Mouse (Mus musculus): ENCODE measurements around the gene Tbc1d10a. TPM values are rescaled to one million over a fixed set of nuclear protein-coding genes. Genes with fewer than 3 reads are reported as not detected.

The Tbc1d10a gene
- polyA plus RNA-seq, 1 experiment from 2014 or later = 20.5 TPM

DNA sequence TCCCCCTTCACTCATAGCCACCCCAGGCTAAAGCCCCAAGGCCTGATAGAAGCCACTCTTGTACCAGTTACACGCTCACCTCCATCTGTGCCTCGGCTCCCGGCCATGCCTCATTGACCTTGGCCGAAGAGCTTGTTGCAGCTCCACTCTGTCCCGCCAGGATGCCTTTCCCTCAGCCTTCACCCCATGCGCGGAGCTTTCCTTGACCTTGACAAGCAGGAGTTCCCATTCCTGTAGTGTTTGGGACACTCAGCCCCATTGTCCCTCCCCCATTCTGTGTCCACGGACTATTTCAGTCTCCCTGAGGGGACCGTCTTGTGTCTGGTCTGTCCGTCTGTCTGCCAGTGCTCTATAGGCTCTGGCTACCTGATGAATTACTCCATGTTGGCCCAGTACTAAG lies 26.5 kb downstream of the Tbc1d10a start:
- no peaks in the 10 kb centered on the region for H3K4me1 ChIP-seq (ENCODE audit: control insufficient read depth, insufficient read depth, low read length)
- no peak overlapping the region for H3K27ac ChIP-seq (replicated peaks; ENCODE audit: low read depth, low read length)
- no peaks in the 10 kb centered on the region; the same call in 1 of the 2 replicates for H3K36me3 ChIP-seq (ENCODE audit: control insufficient read depth, insufficient read depth, low read length)
- ATAC-seq (ENCODE audit: insufficient number of reproducible peaks, low FRiP score, low TSS enrichment, low read depth) (no peak), DNase-seq (ENCODE audit: low spot score) (no peak)
- no peaks in the 10 kb centered on the region for H3K9me3 ChIP-seq (ENCODE audit: control insufficient read depth, low read length)
- no peak overlapping the region for H3K9ac ChIP-seq (ENCODE audit: low read length)
- H3K4me3 ChIP-seq (ENCODE audit: low read depth, low read length) = no peak overlapping the region
- H3K27me3 ChIP-seq (ENCODE audit: control insufficient read depth, insufficient read depth, low read length) = no peaks in the 10 kb centered on the region
- WGBS = 92% methylated on average over 10 of the region's 10 CpGs
- H3K4me2 ChIP-seq (ENCODE audit: low read depth, severe bottlenecking) = no peak overlapping the region

DNA sequence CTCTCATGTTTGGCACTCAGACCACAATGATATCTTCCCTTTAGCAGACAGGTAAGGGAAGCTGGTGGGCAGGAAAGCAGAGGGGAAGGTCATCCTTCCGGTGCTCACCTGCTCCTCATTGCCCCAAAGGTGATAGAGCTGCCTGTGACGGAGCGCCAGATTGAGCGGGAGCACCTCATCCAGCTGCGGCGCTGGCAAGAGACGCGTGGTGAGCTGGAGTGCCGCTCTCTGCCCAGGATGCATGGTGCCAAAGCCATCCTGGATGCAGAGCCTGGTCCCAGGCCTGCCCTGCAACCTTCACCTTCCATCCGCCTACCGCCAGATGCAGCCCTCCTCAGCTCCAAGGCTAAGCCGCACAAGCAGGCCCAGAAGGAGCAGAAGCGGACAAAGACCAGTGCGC lies 28.0 kb downstream of the Tbc1d10a start:
- H3K4me3 ChIP-seq (ENCODE audit: low read depth, low read length) = no peak overlapping the region
- no peak overlapping the region for H3K27ac ChIP-seq (replicated peaks; ENCODE audit: low read depth, low read length)
- no peaks in the 10 kb centered on the region for H3K9me3 ChIP-seq (ENCODE audit: control insufficient read depth, low read length)
- H3K4me2 ChIP-seq (ENCODE audit: low read depth, severe bottlenecking) = no peak overlapping the region
- H3K27me3 ChIP-seq (ENCODE audit: control insufficient read depth, insufficient read depth, low read length) = peaks cover 9% of the 10 kb centered on the region
- no peaks in the 10 kb centered on the region for H3K4me1 ChIP-seq (ENCODE audit: control insufficient read depth, insufficient read depth, low read length)
- ATAC-seq (ENCODE audit: insufficient number of reproducible peaks, low FRiP score, low TSS enrichment, low read depth) (no peak), DNase-seq (ENCODE audit: low spot score) (no peak)
- no peak overlapping the region for H3K9ac ChIP-seq (ENCODE audit: low read length)
- no peaks in the 10 kb centered on the region; the same call in 1 of the 2 replicates for H3K36me3 ChIP-seq (ENCODE audit: control insufficient read depth, insufficient read depth, low read length)
- WGBS = 95% methylated on average over 14 of the region's 14 CpGs

GRCm38 (mm10) chr11:4215061-4215460 lies 28.5 kb downstream of the Tbc1d10a start:
- Histone ChIP-seq H3K27me3 (ENCODE audit: control insufficient read depth, insufficient read depth, low read length) (peaks cover 9% of the 10 kb centered on the region), H3K27ac (replicated peaks; ENCODE audit: low read depth, low read length) (no peak overlapping the region), H3K36me3 (ENCODE audit: control insufficient read depth, insufficient read depth, low read length) (no peaks in the 10 kb centered on the region; the same call in 1 of the 2 replicates), H3K4me2 (ENCODE audit: low read depth, severe bottlenecking) (no peak overlapping the region), H3K4me1 (ENCODE audit: control insufficient read depth, insufficient read depth, low read length) (no peaks in the 10 kb centered on the region), H3K4me3 (ENCODE audit: low read depth, low read length) (no peak overlapping the region), H3K9ac (ENCODE audit: low read length) (no peak overlapping the region), H3K9me3 (ENCODE audit: control insufficient read depth, low read length) (no peaks in the 10 kb centered on the region)
- 79% methylated on average over 10 of the region's 10 CpGs for WGBS
- no peak for ATAC-seq (ENCODE audit: insufficient number of reproducible peaks, low FRiP score, low TSS enrichment, low read depth)
- DNase-seq (ENCODE audit: low spot score) = no peak

DNA sequence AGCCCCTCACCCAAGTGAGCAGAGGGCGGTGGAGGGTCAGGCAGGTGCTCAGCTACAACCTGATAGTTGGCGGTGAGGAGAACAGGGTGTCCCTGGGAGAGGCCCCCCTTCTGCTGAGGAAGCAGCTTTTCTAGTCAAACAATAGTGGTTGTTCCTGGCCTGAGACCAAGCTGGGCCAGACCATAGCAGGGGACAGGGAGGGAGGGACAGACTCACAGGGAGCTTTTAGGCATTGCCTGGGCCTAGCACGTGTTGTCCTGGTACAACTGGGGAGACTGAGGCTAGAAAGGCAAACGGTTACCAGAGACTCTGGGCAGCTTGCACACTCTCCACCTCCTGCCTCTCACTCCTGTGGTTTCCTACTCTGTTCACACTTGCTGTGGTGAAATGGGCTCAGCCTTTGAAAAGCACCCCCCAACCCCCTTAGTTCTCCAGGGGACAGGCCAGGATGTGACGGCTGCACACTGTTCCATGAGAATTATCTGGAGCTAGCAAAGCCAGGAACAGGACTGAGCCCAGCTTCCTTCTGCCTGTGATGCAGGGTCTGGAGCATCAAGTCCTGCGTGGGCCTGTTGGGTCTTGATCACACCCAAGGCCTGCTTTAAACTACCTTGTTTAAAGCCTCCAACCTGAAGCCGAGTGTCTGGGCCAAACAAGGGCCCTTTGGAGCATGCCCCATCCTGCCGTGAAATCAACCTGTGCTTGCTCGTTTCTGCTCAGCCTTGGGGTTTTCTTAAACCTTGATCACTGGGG lies 29.8 kb downstream of the Tbc1d10a start:
- Histone ChIP-seq H3K4me1 (ENCODE audit: control insufficient read depth, insufficient read depth, low read length) (no peaks in the 10 kb centered on the region), H3K27ac (replicated peaks; ENCODE audit: low read depth, low read length) (no peak overlapping the region), H3K9me3 (ENCODE audit: control insufficient read depth, low read length) (no peaks in the 10 kb centered on the region), H3K4me3 (ENCODE audit: low read depth, low read length) (no peak overlapping the region), H3K4me2 (ENCODE audit: low read depth, severe bottlenecking) (no peak overlapping the region), H3K9ac (ENCODE audit: low read length) (no peak overlapping the region), H3K36me3 (ENCODE audit: control insufficient read depth, insufficient read depth, low read length) (no peaks in the 10 kb centered on the region; the same call in 1 of the 2 replicates), H3K27me3 (ENCODE audit: control insufficient read depth, insufficient read depth, low read length) (peaks cover 9% of the 10 kb centered on the region)
- 79% methylated on average over 9 of the region's 9 CpGs for WGBS
- ATAC-seq (ENCODE audit: insufficient number of reproducible peaks, low FRiP score, low TSS enrichment, low read depth) = no peak
- DNase-seq (ENCODE audit: low spot score) = no peak

DNA sequence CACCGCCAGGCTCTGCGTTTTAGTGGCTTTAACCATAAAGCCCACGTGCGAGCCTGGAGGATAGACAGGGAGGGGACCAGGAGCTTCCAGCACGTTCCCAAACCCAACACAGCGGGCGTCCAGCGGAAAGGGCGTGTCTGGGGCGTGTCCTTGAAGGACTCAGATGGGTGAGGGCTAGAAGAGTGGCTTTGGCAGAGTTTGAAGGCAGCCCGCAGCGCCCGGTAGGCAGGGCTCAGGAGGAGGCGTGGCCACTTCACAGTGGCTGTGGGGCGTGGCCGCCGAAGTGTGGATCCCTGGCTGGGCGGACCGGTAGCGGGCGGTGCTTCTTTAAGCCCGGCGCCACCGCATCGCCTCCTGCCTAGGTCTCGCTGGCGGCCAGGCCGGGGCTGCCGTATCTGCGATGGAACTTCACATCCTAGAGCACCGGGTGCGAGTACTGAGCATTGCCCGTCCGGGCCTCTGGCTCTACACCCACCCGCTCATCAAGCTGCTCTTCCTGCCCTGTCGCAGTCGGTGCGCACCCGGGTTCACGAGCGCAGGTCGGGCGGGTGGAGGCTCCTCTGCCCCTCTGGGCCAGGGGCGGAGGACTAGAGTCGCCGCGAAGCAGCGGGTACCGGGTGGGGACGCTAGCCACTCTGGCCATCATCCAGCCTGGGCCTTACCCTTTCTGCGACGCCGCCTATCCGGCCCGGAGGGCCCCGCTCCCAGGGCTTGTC lies 31.5 kb downstream of the Tbc1d10a start, which contains the start of gene Castor1:
Castor1 (plus strand) TSS at position 312 of the 716 bp plus-strand sequence.
- H3K9me3 ChIP-seq (ENCODE audit: control insufficient read depth, low read length) = no peaks in the 10 kb centered on the region
- peak; percentile 80 for ATAC-seq (ENCODE audit: insufficient number of reproducible peaks, low FRiP score, low TSS enrichment, low read depth)
- WGBS = 2% methylated on average over 56 of the region's 56 CpGs

GRCm38 (mm10) chr11:4218637-4219036 lies 32.0 kb downstream of the Tbc1d10a start:
- ATAC-seq (ENCODE audit: insufficient number of reproducible peaks, low FRiP score, low TSS enrichment, low read depth) (no peak), DNase-seq (ENCODE audit: low spot score) (no peak)
- H3K27ac ChIP-seq (replicated peaks; ENCODE audit: low read depth, low read length) = no peak overlapping the region
- no peaks in the 10 kb centered on the region; the same call in 1 of the 2 replicates for H3K36me3 ChIP-seq (ENCODE audit: control insufficient read depth, insufficient read depth, low read length)
- 8% methylated on average over 6 of the region's 6 CpGs for WGBS
- peak overlapping the region; percentile 13; the same call in 1 of the 2 replicates for H3K9ac ChIP-seq (ENCODE audit: low read length)
- peak overlapping the region; percentile 43 for H3K4me3 ChIP-seq (ENCODE audit: low read depth, low read length)
- H3K4me1 ChIP-seq (ENCODE audit: control insufficient read depth, insufficient read depth, low read length) = no peaks in the 10 kb centered on the region
- H3K9me3 ChIP-seq (ENCODE audit: control insufficient read depth, low read length) = no peaks in the 10 kb centered on the region
- peak overlapping the region; percentile 84 for H3K4me2 ChIP-seq (ENCODE audit: low read depth, severe bottlenecking)
- peaks cover 9% of the 10 kb centered on the region for H3K27me3 ChIP-seq (ENCODE audit: control insufficient read depth, insufficient read depth, low read length)

More for the DNA sequence above, 31.5 kb downstream of the Tbc1d10a start, which contains the start of gene Castor1:
- Histone ChIP-seq H3K4me2 (ENCODE audit: low read depth, severe bottlenecking) (peak within 1 kb of the TSS; percentile 84), H3K27ac (replicated peaks; ENCODE audit: low read depth, low read length) (no peak within 1 kb of the TSS), H3K27me3 (ENCODE audit: control insufficient read depth, insufficient read depth, low read length) (peaks cover 9% of the 10 kb centered on the region), H3K4me3 (ENCODE audit: low read depth, low read length) (peak within 1 kb of the TSS; percentile 43), H3K4me1 (ENCODE audit: control insufficient read depth, insufficient read depth, low read length) (no peaks in the 10 kb centered on the region), H3K36me3 (ENCODE audit: control insufficient read depth, insufficient read depth, low read length) (no peaks in the 10 kb centered on the region; the same call in 1 of the 2 replicates), H3K9ac (ENCODE audit: low read length) (peak within 1 kb of the TSS; percentile 13; the same call in 1 of the 2 replicates)
- peak; percentile 82 for DNase-seq (ENCODE audit: low spot score)

DNA sequence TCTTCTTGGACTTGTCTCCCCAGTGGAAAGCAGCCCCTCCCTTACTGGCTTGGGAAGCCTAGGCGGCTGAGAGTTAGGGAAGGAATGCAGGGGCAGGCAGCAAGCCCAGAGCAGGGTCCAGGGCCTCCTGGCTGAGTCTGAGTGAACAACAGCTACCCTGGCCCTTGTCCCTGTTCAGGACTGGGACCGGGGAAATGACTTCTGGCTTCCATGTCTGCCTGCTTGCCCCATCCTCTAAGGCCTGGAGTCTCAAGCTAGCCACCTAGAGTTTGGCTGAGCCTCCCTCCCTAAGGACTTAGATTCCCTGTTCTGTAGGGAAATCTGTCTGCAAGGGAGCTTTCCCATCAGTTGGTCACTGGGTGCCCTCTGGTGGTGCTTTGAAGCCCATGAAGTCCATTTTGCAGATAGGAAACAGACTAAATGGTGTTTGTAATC lies 32.7 kb downstream of the Tbc1d10a start:
- WGBS = 15% methylated on average over 2 of the region's 2 CpGs
- Histone ChIP-seq H3K4me2 (ENCODE audit: low read depth, severe bottlenecking) (no peak overlapping the region), H3K36me3 (ENCODE audit: control insufficient read depth, insufficient read depth, low read length) (no peaks in the 10 kb centered on the region; the same call in 1 of the 2 replicates), H3K27me3 (ENCODE audit: control insufficient read depth, insufficient read depth, low read length) (peaks cover 9% of the 10 kb centered on the region), H3K9me3 (ENCODE audit: control insufficient read depth, low read length) (no peaks in the 10 kb centered on the region), H3K4me1 (ENCODE audit: control insufficient read depth, insufficient read depth, low read length) (no peaks in the 10 kb centered on the region), H3K27ac (replicated peaks; ENCODE audit: low read depth, low read length) (no peak overlapping the region), H3K4me3 (ENCODE audit: low read depth, low read length) (no peak overlapping the region), H3K9ac (ENCODE audit: low read length) (no peak overlapping the region)
- ATAC-seq (ENCODE audit: insufficient number of reproducible peaks, low FRiP score, low TSS enrichment, low read depth) (no peak), DNase-seq (ENCODE audit: low spot score) (peak; percentile 54)

- Histone ChIP-seq H3K9ac (ENCODE audit: low read length) (no peak overlapping the region), H3K27me3 (ENCODE audit: control insufficient read depth, insufficient read depth, low read length) (peaks cover 9% of the 10 kb centered on the region), H3K4me3 (ENCODE audit: low read depth, low read length) (no peak overlapping the region), H3K4me2 (ENCODE audit: low read depth, severe bottlenecking) (no peak overlapping the region), H3K4me1 (ENCODE audit: control insufficient read depth, insufficient read depth, low read length) (no peaks in the 10 kb centered on the region), H3K9me3 (ENCODE audit: control insufficient read depth, low read length) (no peaks in the 10 kb centered on the region), H3K36me3 (ENCODE audit: control insufficient read depth, insufficient read depth, low read length) (no peaks in the 10 kb centered on the region; the same call in 1 of the 2 replicates), H3K27ac (replicated peaks; ENCODE audit: low read depth, low read length) (no peak overlapping the region)
- no peak for DNase-seq (ENCODE audit: low spot score)
- no peak for ATAC-seq (ENCODE audit: insufficient number of reproducible peaks, low FRiP score, low TSS enrichment, low read depth)
- 69% methylated on average over 9 of the region's 9 CpGs for WGBS
Measured at GRCm38 (mm10) chr11:4219908-4220307, 33.3 kb downstream of the Tbc1d10a start.
